Mouse (Mus musculus): ENCODE measurements around the gene Crip1. TPM values are rescaled to one million over a fixed set of nuclear protein-coding genes. Genes with fewer than 3 reads are reported as not detected.

Crip1 gene
- polyA plus RNA-seq, 1 experiment, result 1,644 TPM

DNA sequence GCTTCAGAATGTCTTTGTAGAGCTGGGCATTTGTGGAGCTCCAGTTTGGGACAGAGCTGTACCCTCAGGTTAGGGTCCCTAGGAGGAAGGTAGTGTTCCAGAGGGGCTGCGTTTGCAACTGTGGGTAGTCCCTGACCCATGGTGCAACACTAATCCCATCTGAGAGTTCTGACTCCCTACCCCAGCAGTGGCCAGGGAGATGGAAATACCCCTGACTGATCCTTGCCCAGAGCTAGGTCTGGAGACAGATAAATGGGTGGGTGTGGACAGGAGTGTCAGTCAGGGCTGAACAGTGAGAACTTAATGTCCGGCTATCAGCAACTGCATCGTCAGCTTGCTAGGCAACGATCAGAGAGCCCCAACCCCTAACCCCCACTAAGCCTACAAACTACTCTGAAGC lies 4.5 kb downstream of the Crip1 start:
- H3K4me3 ChIP-seq (ENCODE audit: insufficient read depth, poor library complexity, severe bottlenecking), result no peak overlapping the region
- peaks cover 19% of the 10 kb centered on the region for H3K36me3 ChIP-seq (ENCODE audit: control insufficient read depth, insufficient read depth)
- peaks cover 26% of the 10 kb centered on the region for H3K79me2 ChIP-seq (ENCODE audit: control insufficient read depth, insufficient read depth)
- H3ac ChIP-seq (ENCODE audit: control insufficient read depth, insufficient read length, low read depth), result no peak overlapping the region
- TF ChIP-seq MYOG (IDR thresholded peaks at IDR 0.05; ENCODE audit: control insufficient read depth, extremely low read depth, insufficient read length) (no peak), FOSL1 (IDR thresholded peaks at IDR 0.05; ENCODE audit: insufficient read depth, low read length, poor library complexity, severe bottlenecking) (no peak), CTCF (IDR thresholded peaks at IDR 0.05; ENCODE audit: control insufficient read depth, insufficient read depth, insufficient read length) (no peak), USF1 (IDR thresholded peaks at IDR 0.05; ENCODE audit: low read depth) (no peak), MYOD1 (IDR thresholded peaks at IDR 0.05; ENCODE audit: control insufficient read depth, insufficient read length, low read depth) (no peak)
- H3K27me3 ChIP-seq (ENCODE audit: control insufficient read depth, insufficient read depth, insufficient read length), result no peaks in the 10 kb centered on the region
- H3K79me3 ChIP-seq (ENCODE audit: low read depth), result peaks cover 7% of the 10 kb centered on the region

DNA sequence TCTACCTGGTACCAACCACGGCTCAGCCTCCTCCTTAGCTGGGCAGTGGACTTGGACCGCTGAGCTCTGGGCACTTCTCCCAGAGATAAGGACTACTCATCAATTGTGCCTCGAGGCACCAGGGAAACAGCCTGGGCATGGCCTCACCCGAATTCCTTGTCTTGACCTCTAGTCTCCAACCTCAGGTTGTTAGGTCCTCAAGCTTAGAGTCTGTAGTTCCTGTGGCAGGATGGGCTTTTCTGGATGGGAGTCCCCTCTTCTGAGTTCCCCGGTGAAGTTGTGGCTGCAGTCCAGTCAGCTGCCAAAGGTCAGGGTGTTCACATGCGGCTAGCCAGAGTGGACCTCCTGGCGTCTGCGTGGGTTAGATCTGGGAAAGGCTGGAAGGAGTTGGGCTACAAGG lies 4.9 kb downstream of the Crip1 start:
- no peak for TF ChIP-seq USF1 (IDR thresholded peaks at IDR 0.05; ENCODE audit: low read depth)
- no peak for TF ChIP-seq MYOD1 (IDR thresholded peaks at IDR 0.05; ENCODE audit: control insufficient read depth, insufficient read length, low read depth)
- TF ChIP-seq CEBPB (IDR thresholded peaks at IDR 0.05; ENCODE audit: low read depth), result no peak
- TF ChIP-seq MAX (IDR thresholded peaks at IDR 0.05), result no peak
- TF ChIP-seq MYOG (IDR thresholded peaks at IDR 0.05; ENCODE audit: control insufficient read depth, extremely low read depth, insufficient read length), result no peak
- TF ChIP-seq CTCF (IDR thresholded peaks at IDR 0.05; ENCODE audit: control insufficient read depth, insufficient read depth, insufficient read length), result no peak
- TF ChIP-seq FOSL1 (IDR thresholded peaks at IDR 0.05; ENCODE audit: insufficient read depth, low read length, poor library complexity, severe bottlenecking), result no peak
- H3K36me3 ChIP-seq (ENCODE audit: control insufficient read depth, insufficient read depth), result peaks cover 16% of the 10 kb centered on the region
- peaks cover 25% of the 10 kb centered on the region for H3K79me2 ChIP-seq (ENCODE audit: control insufficient read depth, insufficient read depth)
- H3ac ChIP-seq (ENCODE audit: control insufficient read depth, insufficient read length, low read depth), result no peak overlapping the region
- H3K4me3 ChIP-seq (ENCODE audit: insufficient read depth, poor library complexity, severe bottlenecking), result no peak overlapping the region
- no peaks in the 10 kb centered on the region for H3K27me3 ChIP-seq (ENCODE audit: control insufficient read depth, insufficient read depth, insufficient read length)
- peaks cover 7% of the 10 kb centered on the region for H3K79me3 ChIP-seq (ENCODE audit: low read depth)

DNA sequence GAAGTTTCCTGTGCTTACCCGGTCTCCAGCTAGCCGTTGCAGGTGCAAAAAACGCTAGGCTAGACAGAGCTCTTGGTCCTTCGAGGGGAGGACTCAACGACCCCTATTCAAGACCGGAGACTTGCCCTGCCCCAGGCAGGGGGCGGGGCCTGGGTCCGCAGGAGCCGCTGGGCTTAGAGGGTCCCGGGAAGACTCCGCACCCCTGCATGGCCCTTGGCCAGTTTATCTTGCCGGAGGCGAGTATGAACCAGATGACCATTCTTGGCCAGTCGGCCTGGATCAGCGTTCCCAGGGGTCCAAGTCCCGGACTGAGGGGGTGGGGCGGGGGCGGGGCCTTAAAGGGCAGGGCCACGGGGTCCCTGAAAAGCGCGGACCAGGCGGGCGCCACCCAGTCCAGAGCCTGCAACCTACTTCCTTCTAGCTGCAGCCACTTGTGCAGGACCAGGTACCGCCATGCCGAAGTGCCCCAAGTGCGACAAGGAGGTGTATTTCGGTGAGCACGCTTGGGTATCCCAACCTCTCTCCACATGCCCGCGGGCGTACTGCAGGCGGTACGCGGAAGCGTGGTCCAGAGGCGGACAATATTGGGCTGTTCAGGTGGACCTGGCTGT lies 5.7 kb downstream of the Crip1 start:
- peak overlapping the region; percentile 83 for H3ac ChIP-seq (ENCODE audit: control insufficient read depth, insufficient read length, low read depth)
- peaks cover 12% of the 10 kb centered on the region for H3K36me3 ChIP-seq (ENCODE audit: control insufficient read depth, insufficient read depth)
- H3K79me2 ChIP-seq (ENCODE audit: control insufficient read depth, insufficient read depth), result peaks cover 28% of the 10 kb centered on the region
- no peaks in the 10 kb centered on the region for H3K27me3 ChIP-seq (ENCODE audit: control insufficient read depth, insufficient read depth, insufficient read length)
- H3K4me3 ChIP-seq (ENCODE audit: insufficient read depth, poor library complexity, severe bottlenecking), result peak overlapping the region; percentile 72
- no peak for TF ChIP-seq CEBPB (IDR thresholded peaks at IDR 0.05; ENCODE audit: low read depth)
- TF ChIP-seq FOSL1 (IDR thresholded peaks at IDR 0.05; ENCODE audit: insufficient read depth, low read length, poor library complexity, severe bottlenecking), result no peak
- TF ChIP-seq MYOG (IDR thresholded peaks at IDR 0.05; ENCODE audit: control insufficient read depth, extremely low read depth, insufficient read length), result no peak
- no peak for TF ChIP-seq MAX (IDR thresholded peaks at IDR 0.05)
- TF ChIP-seq CTCF (IDR thresholded peaks at IDR 0.05; ENCODE audit: control insufficient read depth, insufficient read depth, insufficient read length), result no peak
- TF ChIP-seq USF1 (IDR thresholded peaks at IDR 0.05; ENCODE audit: low read depth), result no peak
- no peak for TF ChIP-seq MYOD1 (IDR thresholded peaks at IDR 0.05; ENCODE audit: control insufficient read depth, insufficient read length, low read depth)
- peaks cover 7% of the 10 kb centered on the region for H3K79me3 ChIP-seq (ENCODE audit: low read depth)

DNA sequence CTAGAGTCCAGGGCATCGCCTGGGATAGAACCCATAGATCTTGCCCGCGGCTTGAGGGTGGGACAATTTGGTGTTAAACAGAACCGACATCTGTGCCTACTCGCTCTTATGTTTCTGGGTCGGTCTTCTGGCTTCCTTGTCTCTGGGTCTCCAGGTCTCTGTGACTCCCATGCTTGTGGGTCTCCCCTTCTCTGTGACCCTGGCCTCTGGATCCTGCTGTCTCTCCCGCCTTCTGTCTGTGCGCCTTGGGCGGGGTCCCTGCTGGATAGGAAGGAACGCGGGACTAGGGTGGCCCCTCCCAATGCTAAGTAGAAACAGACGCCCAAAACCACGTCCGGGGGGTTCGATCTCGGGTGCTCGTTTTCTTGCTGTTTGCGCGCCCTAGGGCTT lies 6.2 kb downstream of the Crip1 start:
- Histone ChIP-seq H3K79me2 (ENCODE audit: control insufficient read depth, insufficient read depth) (peaks cover 33% of the 10 kb centered on the region), H3K36me3 (ENCODE audit: control insufficient read depth, insufficient read depth) (peaks cover 12% of the 10 kb centered on the region), H3K27me3 (ENCODE audit: control insufficient read depth, insufficient read depth, insufficient read length) (no peaks in the 10 kb centered on the region), H3K79me3 (ENCODE audit: low read depth) (peaks cover 11% of the 10 kb centered on the region), H3K4me3 (ENCODE audit: insufficient read depth, poor library complexity, severe bottlenecking) (peak overlapping the region; percentile 72), H3ac (ENCODE audit: control insufficient read depth, insufficient read length, low read depth) (peak overlapping the region; percentile 83)
- TF ChIP-seq CTCF (IDR thresholded peaks at IDR 0.05; ENCODE audit: control insufficient read depth, insufficient read depth, insufficient read length), result no peak
- TF ChIP-seq MAX (IDR thresholded peaks at IDR 0.05), result no peak
- TF ChIP-seq CEBPB (IDR thresholded peaks at IDR 0.05; ENCODE audit: low read depth), result no peak
- TF ChIP-seq FOSL1 (IDR thresholded peaks at IDR 0.05; ENCODE audit: insufficient read depth, low read length, poor library complexity, severe bottlenecking), result no peak
- no peak for TF ChIP-seq MYOG (IDR thresholded peaks at IDR 0.05; ENCODE audit: control insufficient read depth, extremely low read depth, insufficient read length)
- no peak for TF ChIP-seq USF1 (IDR thresholded peaks at IDR 0.05; ENCODE audit: low read depth)
- no peak for TF ChIP-seq MYOD1 (IDR thresholded peaks at IDR 0.05; ENCODE audit: control insufficient read depth, insufficient read length, low read depth)

DNA sequence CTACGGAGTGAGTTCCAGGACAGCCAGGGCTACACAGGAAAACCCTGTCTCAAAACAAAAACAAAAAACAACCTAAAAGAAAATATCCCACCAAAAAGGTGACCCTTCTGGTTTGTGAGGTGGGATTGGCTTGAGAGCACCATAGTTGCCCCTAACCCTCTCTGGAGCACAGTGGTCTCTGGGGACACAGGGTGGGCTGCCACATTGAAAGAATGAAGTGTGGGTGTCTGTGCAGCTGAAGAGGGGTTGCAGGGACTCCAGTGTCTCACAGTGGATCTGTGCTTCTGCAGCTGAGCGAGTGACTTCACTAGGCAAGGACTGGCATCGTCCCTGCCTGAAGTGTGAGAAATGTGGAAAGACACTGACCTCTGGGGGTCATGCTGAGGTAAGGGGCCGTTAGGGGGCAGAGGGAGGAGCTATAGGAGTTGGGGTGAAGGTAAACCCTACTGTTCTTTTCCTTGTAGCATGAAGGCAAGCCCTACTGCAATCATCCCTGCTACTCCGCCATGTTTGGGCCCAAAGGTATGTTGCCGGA lies 6.9 kb downstream of the Crip1 start:
- H3K4me3 ChIP-seq (ENCODE audit: insufficient read depth, poor library complexity, severe bottlenecking), result peak overlapping the region; percentile 72
- no peaks in the 10 kb centered on the region for H3K27me3 ChIP-seq (ENCODE audit: control insufficient read depth, insufficient read depth, insufficient read length)
- TF ChIP-seq MAX (IDR thresholded peaks at IDR 0.05) (no peak), MYOD1 (IDR thresholded peaks at IDR 0.05; ENCODE audit: control insufficient read depth, insufficient read length, low read depth) (no peak), FOSL1 (IDR thresholded peaks at IDR 0.05; ENCODE audit: insufficient read depth, low read length, poor library complexity, severe bottlenecking) (no peak), CEBPB (IDR thresholded peaks at IDR 0.05; ENCODE audit: low read depth) (no peak), MYOG (IDR thresholded peaks at IDR 0.05; ENCODE audit: control insufficient read depth, extremely low read depth, insufficient read length) (no peak), USF1 (IDR thresholded peaks at IDR 0.05; ENCODE audit: low read depth) (no peak), CTCF (IDR thresholded peaks at IDR 0.05; ENCODE audit: control insufficient read depth, insufficient read depth, insufficient read length) (no peak)
- H3K36me3 ChIP-seq (ENCODE audit: control insufficient read depth, insufficient read depth), result peaks cover 15% of the 10 kb centered on the region
- peaks cover 41% of the 10 kb centered on the region for H3K79me2 ChIP-seq (ENCODE audit: control insufficient read depth, insufficient read depth)
- H3ac ChIP-seq (ENCODE audit: control insufficient read depth, insufficient read length, low read depth), result peak overlapping the region; percentile 14
- peaks cover 11% of the 10 kb centered on the region for H3K79me3 ChIP-seq (ENCODE audit: low read depth)
